ENCODE assay signal across 8 mouse cellular contexts in the genomic region with DNA sequence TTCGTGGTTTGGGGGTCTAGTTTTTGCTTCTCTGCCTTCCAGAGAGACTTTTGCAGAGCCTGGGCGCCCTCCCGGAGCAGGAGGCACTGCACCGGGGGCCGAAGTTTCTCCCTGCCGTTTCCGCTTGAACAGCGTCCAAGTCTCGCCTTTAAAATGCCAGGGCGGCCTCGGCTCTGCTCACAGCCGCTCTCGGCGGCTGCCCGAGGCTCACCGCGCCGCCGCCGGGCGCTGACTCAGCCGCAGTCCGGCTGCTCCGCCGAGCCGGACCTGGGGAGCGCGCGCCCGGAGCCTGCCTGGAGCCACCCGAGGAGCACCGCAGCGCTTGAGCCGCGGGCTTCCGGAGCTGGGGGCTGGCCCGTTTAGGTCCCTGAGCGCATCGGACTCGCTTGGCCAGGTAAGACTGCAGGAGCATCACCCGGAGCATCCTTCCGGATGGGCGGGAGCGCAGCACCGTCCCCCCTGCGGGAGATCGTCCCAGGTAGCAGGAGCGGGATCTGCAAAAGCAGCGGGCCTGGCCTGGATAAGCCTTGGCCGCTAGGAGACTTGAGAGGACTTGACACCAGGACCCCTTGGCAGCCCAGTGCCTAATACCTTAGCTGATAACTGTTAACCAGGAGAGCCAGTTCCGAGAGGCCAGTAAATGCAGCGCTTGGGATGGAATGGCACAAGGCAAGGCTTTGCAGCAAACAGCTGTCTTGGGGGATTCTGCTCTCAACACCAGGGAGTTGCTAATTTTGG. TPM values are rescaled to one million over a fixed set of nuclear protein-coding genes. Genes with fewer than 3 reads are reported as not detected.
DNase-seq lines count a peak whose midpoint lies in the region; ATAC-seq and TF ChIP-seq lines count a peak whose summit lies in the region.

A gene (plus strand): TSS at position 159 of the 738 bp plus-strand sequence.

- ATAC-seq in forebrain, embryonic 11.5 days (replicated peaks; ENCODE audit: low FRiP score), result peak; percentile 88
- ATAC-seq in hindbrain, postnatal 0 days, result peak; percentile 83
- peak; percentile 93 for ATAC-seq in midbrain, embryonic 11.5 days (ENCODE audit: low FRiP score)
- ATAC-seq in stomach, postnatal 0 days (ENCODE audit: low FRiP score, low TSS enrichment), result peak; percentile 88

- peak within 1 kb of the TSS; percentile 97 for H3K4me2 ChIP-seq in forebrain, embryonic 11.5 days (ENCODE audit: low read depth, low read length, severe bottlenecking)
- H3K4me2 ChIP-seq in hindbrain, postnatal 0 days (ENCODE audit: low read depth, low read length), result peak within 1 kb of the TSS; percentile 94
- H3K4me2 ChIP-seq in midbrain, embryonic 11.5 days, result peak within 1 kb of the TSS; percentile 77
- peak within 1 kb of the TSS; percentile 60 for H3K4me2 ChIP-seq in stomach, postnatal 0 days (replicated peaks; ENCODE audit: low read depth)

- WGBS in forebrain, embryonic 11.5 days, result under 1% methylated on average over 52 of the region's 52 CpGs
- 2% methylated on average over 52 of the region's 52 CpGs for WGBS in hindbrain, postnatal 0 days
- 1% methylated on average over 52 of the region's 52 CpGs for WGBS in midbrain, embryonic 11.5 days
- WGBS in stomach, postnatal 0 days, result 2% methylated on average over 52 of the region's 52 CpGs

- peak within 1 kb of the TSS; percentile 48 for H3K4me3 ChIP-seq in ES-Bruce4 (ENCODE audit: low read depth, low read length)
- H3K4me3 ChIP-seq in forebrain, embryonic 11.5 days (ENCODE audit: low read depth, low read length), result peak within 1 kb of the TSS; percentile 40
- peak within 1 kb of the TSS; percentile 52 for H3K4me3 ChIP-seq in hindbrain, postnatal 0 days (ENCODE audit: low read length)
- H3K4me3 ChIP-seq in midbrain, embryonic 11.5 days (ENCODE audit: low read depth, low read length), result peak within 1 kb of the TSS; percentile 43
- peak within 1 kb of the TSS; percentile 45 for H3K4me3 ChIP-seq in stomach, postnatal 0 days (ENCODE audit: low read depth, low read length)

- peaks cover 8% of the 10 kb centered on the region for H3K27me3 ChIP-seq in ES-Bruce4 (ENCODE audit: control insufficient read depth, insufficient read depth, low read length, poor library complexity, severe bottlenecking)
- H3K27me3 ChIP-seq in forebrain, embryonic 11.5 days (ENCODE audit: control insufficient read depth, insufficient read depth, low read length), result peaks cover 2% of the 10 kb centered on the region
- H3K27me3 ChIP-seq in hindbrain, postnatal 0 days (ENCODE audit: insufficient read depth, low read length), result no peaks in the 10 kb centered on the region
- peaks cover 10% of the 10 kb centered on the region for H3K27me3 ChIP-seq in midbrain, embryonic 11.5 days (ENCODE audit: control insufficient read depth, insufficient read depth, low read length)
- H3K27me3 ChIP-seq in stomach, postnatal 0 days (ENCODE audit: control insufficient read depth, insufficient read depth, low read length), result no peaks in the 10 kb centered on the region

- peak within 1 kb of the TSS; percentile 1; the same call in 1 of the 2 replicates for H3K9ac ChIP-seq in ES-Bruce4 (ENCODE audit: low read depth, poor library complexity, severe bottlenecking)
- peak within 1 kb of the TSS; percentile 54 for H3K9ac ChIP-seq in forebrain, embryonic 11.5 days (ENCODE audit: low read length)
- H3K9ac ChIP-seq in hindbrain, postnatal 0 days (replicated peaks; ENCODE audit: low read length), result peak within 1 kb of the TSS; percentile 55
- peak within 1 kb of the TSS; percentile 65 for H3K9ac ChIP-seq in midbrain, embryonic 11.5 days (ENCODE audit: low read length)
- H3K9ac ChIP-seq in stomach, postnatal 0 days (ENCODE audit: low read length), result peak within 1 kb of the TSS; percentile 53

- TF ChIP-seq POLR2A in ES-Bruce4 (IDR thresholded peaks at IDR 0.05; ENCODE audit: insufficient read depth, low read length), result no peak

- no peak within 1 kb of the TSS for H3K27ac ChIP-seq in ES-Bruce4 (ENCODE audit: insufficient read depth, low read length)
- H3K27ac ChIP-seq in forebrain, embryonic 11.5 days (ENCODE audit: low read depth, low read length), result no peak within 1 kb of the TSS
- no peak within 1 kb of the TSS for H3K27ac ChIP-seq in hindbrain, postnatal 0 days
- no peak within 1 kb of the TSS for H3K27ac ChIP-seq in midbrain, embryonic 11.5 days (ENCODE audit: low read depth, low read length)
- no peak within 1 kb of the TSS for H3K27ac ChIP-seq in stomach, postnatal 0 days (replicated peaks)

- H3K9me3 ChIP-seq in ES-Bruce4 (replicated peaks; ENCODE audit: control insufficient read depth, insufficient read depth, low read length, poor library complexity, severe bottlenecking), result no peaks in the 10 kb centered on the region
- H3K9me3 ChIP-seq in forebrain, embryonic 11.5 days (ENCODE audit: control insufficient read depth, low read length), result no peaks in the 10 kb centered on the region
- no peaks in the 10 kb centered on the region for H3K9me3 ChIP-seq in hindbrain, postnatal 0 days (ENCODE audit: low read length)
- H3K9me3 ChIP-seq in midbrain, embryonic 11.5 days (ENCODE audit: control insufficient read depth, low read length), result no peaks in the 10 kb centered on the region
- no peaks in the 10 kb centered on the region for H3K9me3 ChIP-seq in stomach, postnatal 0 days (ENCODE audit: control insufficient read depth, low read length)

- TF ChIP-seq CTCF in ES-Bruce4 (IDR thresholded peaks at IDR 0.05; ENCODE audit: low read depth, low read length), result no peak
- no peak for TF ChIP-seq CTCF in hindbrain, postnatal 0 days (IDR thresholded peaks at IDR 0.05; ENCODE audit: low read depth)
- no peak for TF ChIP-seq CTCF in stomach, postnatal 0 days (IDR thresholded peaks at IDR 0.05; ENCODE audit: low read depth)

- intact Hi-C loops in left cerebral cortex, postnatal 25 days (cut with DNase I), result loop anchor here (5.0 kb wide), 1 partner anchor 157 kb away; no protein-coding TSS in a partner anchor

- no peaks in the 10 kb centered on the region for H3K36me3 ChIP-seq in ES-Bruce4 (ENCODE audit: control insufficient read depth, insufficient read depth, low read length, poor library complexity, severe bottlenecking)
- H3K36me3 ChIP-seq in forebrain, embryonic 11.5 days (ENCODE audit: control insufficient read depth, insufficient read depth, low read length), result no peaks in the 10 kb centered on the region
- no peaks in the 10 kb centered on the region for H3K36me3 ChIP-seq in hindbrain, postnatal 0 days (ENCODE audit: insufficient read depth, low read length)
- no peaks in the 10 kb centered on the region for H3K36me3 ChIP-seq in midbrain, embryonic 11.5 days (ENCODE audit: control insufficient read depth, insufficient read depth, low read length)
- no peaks in the 10 kb centered on the region for H3K36me3 ChIP-seq in stomach, postnatal 0 days (ENCODE audit: control insufficient read depth, insufficient read depth, low read length)

- TF ChIP-seq EP300 in ES-Bruce4 (IDR thresholded peaks at IDR 0.05; ENCODE audit: insufficient read depth, low read depth, low read length), result no peak
- TF ChIP-seq EP300 in stomach, postnatal 0 days (optimal IDR thresholded peaks at IDR 0.05), result no peak

- no peaks in the 10 kb centered on the region for H3K4me1 ChIP-seq in ES-Bruce4 (ENCODE audit: control insufficient read depth, insufficient read depth, low read length)
- no peaks in the 10 kb centered on the region for H3K4me1 ChIP-seq in forebrain, embryonic 11.5 days (replicated peaks; ENCODE audit: control insufficient read depth, insufficient read depth, low read length)
- H3K4me1 ChIP-seq in hindbrain, postnatal 0 days (ENCODE audit: insufficient read depth, low read length), result peaks cover 11% of the 10 kb centered on the region; the same call in 1 of the 2 replicates
- H3K4me1 ChIP-seq in midbrain, embryonic 11.5 days (ENCODE audit: control insufficient read depth, insufficient read depth, low read length), result peaks cover 3% of the 10 kb centered on the region; the same call in 1 of the 2 replicates
- no peaks in the 10 kb centered on the region; the same call in none of the 2 replicates for H3K4me1 ChIP-seq in stomach, postnatal 0 days (replicated peaks; ENCODE audit: control insufficient read depth, insufficient read depth)

- DNase-seq in adrenal gland, adult 8-10 months, result peak; percentile 42
- peak; percentile 72 for DNase-seq in forebrain, embryonic 11.5 days (ENCODE audit: low spot score)
- peak; percentile 68 for DNase-seq in hindbrain, postnatal 0 days (ENCODE audit: low spot score)
- DNase-seq in left cerebral cortex, postnatal 25 days (ENCODE audit: low spot score in 2 of 2), result peak; percentile 51 to 58
- DNase-seq in midbrain, embryonic 11.5 days (ENCODE audit: low spot score, missing footprints), result peak; percentile 95
- DNase-seq in stomach, postnatal 0 days (ENCODE audit: low spot score), result peak; percentile 72
- no peak for DNase-seq in spleen, adult 12 weeks (ENCODE audit: low spot score)

RNA-seq across cellular contexts. Expression of the gene that starts here (rescaled TPM):
- 0.50 and 0.51 TPM in 2 replicates for polyA plus RNA-seq in ES-Bruce4 (2011; ENCODE audit: insufficient read depth, insufficient read length, low read depth, missing spikeins)
- total RNA-seq in adrenal gland, adult 8-10 months (2022), result 10 to 100 TPM; 29.6 to 51.9 (median 47.4) TPM
- polyA plus RNA-seq in forebrain, embryonic 11.5 days (2014; fragmentation: Nextera tagmentation; extraction: Ambion mirVana), result 0.20 and 0.33 TPM in 2 replicates
- 1.9 and 3.6 TPM in 2 replicates for total RNA-seq in hindbrain, postnatal 0 days (2014; rRNA removed)
- 1.7 TPM in 2 replicates for polyA plus RNA-seq in hindbrain, postnatal 0 days (2015; fragmentation: Nextera tagmentation; extraction: Ambion mirVana)
- 1 to 10 TPM; 5.0 to 6.0 TPM for total RNA-seq in left cerebral cortex, postnatal 25 days (2021)
- 0.25 and 0.36 TPM in 2 replicates for polyA plus RNA-seq in midbrain, embryonic 11.5 days (2014; fragmentation: Nextera tagmentation; extraction: Ambion mirVana)
- polyA plus RNA-seq in stomach, postnatal 0 days (2015; fragmentation: Nextera tagmentation; extraction: Ambion mirVana), result 2.3 and 3.0 TPM in 2 replicates

Comparison
In these comparisons a context has a peak if more than half of its experiments do, and no peak if none do; other contexts are left out.
1. Peak in DNase-seq, ATAC-seq, H3K4me3 ChIP-seq, H3K9ac ChIP-seq and H3K4me2 ChIP-seq in forebrain, embryonic 11.5 days; RNA of the gene not detected or under 1 TPM.
2. Peak in DNase-seq, ATAC-seq, H3K4me3 ChIP-seq, H3K9ac ChIP-seq and H3K4me2 ChIP-seq in midbrain, embryonic 11.5 days; RNA of the gene not detected or under 1 TPM.
3. H3K9ac ChIP-seq: peak in every context shown above with its lines; median percentile 65 in midbrain, embryonic 11.5 days; 55 in hindbrain, postnatal 0 days; 54 in forebrain, embryonic 11.5 days; 53 in stomach, postnatal 0 days; 1 in ES-Bruce4.